Comparison of ENCODE assay signal across 7 mouse cellular contexts in the genomic region with DNA sequence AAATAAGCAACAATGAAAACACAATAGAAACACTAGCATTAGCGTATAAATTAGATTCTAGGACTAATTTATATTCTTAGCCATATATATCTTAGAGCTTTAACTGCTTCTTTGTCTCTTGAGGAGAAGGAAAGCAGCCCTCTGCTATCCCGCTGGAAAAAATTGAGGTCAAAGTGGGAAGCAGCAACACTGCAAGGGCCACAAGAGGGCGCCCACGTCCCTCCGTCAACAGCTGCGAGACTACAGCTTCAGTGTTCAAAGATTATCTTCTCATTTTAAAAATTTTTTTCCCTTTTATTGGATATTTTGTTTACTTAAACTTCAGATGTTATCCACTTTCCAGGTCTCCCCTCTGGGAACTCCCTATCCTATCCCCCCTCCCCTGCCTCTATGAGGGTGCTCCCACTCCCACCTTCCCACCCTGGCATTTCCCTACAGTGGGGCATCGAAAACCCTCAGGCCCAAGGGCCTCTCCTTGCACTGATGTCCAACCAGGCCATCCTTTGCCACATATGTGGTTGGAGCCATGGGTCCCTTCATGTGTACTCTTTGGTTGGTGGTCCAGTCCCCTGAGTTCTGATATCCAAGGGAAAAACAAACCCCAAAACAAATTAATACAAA. TPM values are rescaled to one million over a fixed set of nuclear protein-coding genes. Genes with fewer than 3 reads are reported as not detected.
A peak's percentile ranks its signal among the peaks of the same experiment; 100 is the strongest.
DNase-seq lines count a peak whose midpoint lies in the region.

No protein-coding gene starts in this region.

- peak; percentile 57 for DNase-seq in ES-CJ7 (ENCODE audit: low read depth, low spot score)
- peak; percentile 90 for DNase-seq in adrenal gland, postnatal 10 days
- peak; percentile 73 for DNase-seq in embryo, embryonic 9.5 days (ENCODE audit: extremely low spot score)
- DNase-seq in heart, postnatal 14 days, result peak; percentile 87 to 90
- DNase-seq in layer of hippocampus, postnatal 36 days, result peak; percentile 74
- DNase-seq in mesoderm, embryonic 11.5 days (ENCODE audit: low read depth, low spot score), result peak; percentile 79
- peak; percentile 92 for DNase-seq in right cerebral cortex, postnatal 4 days

- intact Hi-C loops in heart, postnatal 14 days (cut with DNase I), result loop anchor here (1.0 to 5.0 kb wide), 2 partner anchors 171 to 195 kb away; partner anchors contain the start of gene Lrp4

RNA-seq across cellular contexts. Expression of gene Arfgap2, which starts 21.2 kb away (rescaled TPM):
- 10 to 100 TPM; 80.3 to 90.2 TPM for total RNA-seq in adrenal gland, postnatal 10 days (2021)
- total RNA-seq in heart, postnatal 14 days (2021), result 10 to 100 TPM; 59.2 to 62.4 TPM
- 10 to 100 TPM; 68.9 to 73.8 TPM for total RNA-seq in layer of hippocampus, postnatal 36 days (2021)

RNA-seq across cellular contexts. Expression of gene Pacsin3, which starts 30.2 kb away (rescaled TPM):
- 10 to 100 TPM; 53.9 to 80.0 TPM for total RNA-seq in adrenal gland, postnatal 10 days (2021)
- total RNA-seq in heart, postnatal 14 days (2021), result 100 to 1,000 TPM; 106 to 109 TPM
- 10 to 100 TPM; 23.8 to 30.1 TPM for total RNA-seq in layer of hippocampus, postnatal 36 days (2021)

RNA-seq across cellular contexts. Expression of gene Ddb2, which starts 49.2 kb away (rescaled TPM):
- 10 to 100 TPM in 1 of 2 experiments, 1 to 10 TPM in 1; 9.2 to 16.3 TPM for total RNA-seq in adrenal gland, postnatal 10 days (2021)
- total RNA-seq in heart, postnatal 14 days (2021), result 1 to 10 TPM; 4.6 to 6.3 TPM
- 1 to 10 TPM; 9.3 to 9.8 TPM for total RNA-seq in layer of hippocampus, postnatal 36 days (2021)

Comparison
In these comparisons a context has a peak if more than half of its experiments do, and no peak if none do; other contexts are left out.
1. Peak in every context shown above with its lines: DNase-seq.